Mouse (Mus musculus) heart, postnatal 10 days (tissue): ENCODE results near the gene Engase. TPM values are rescaled to one million over a fixed set of nuclear protein-coding genes. Genes with fewer than 3 reads are reported as not detected.
A peak's percentile ranks its signal among the peaks of the same experiment; 100 is the strongest.

ENCODE experiments used
- DNase-seq, 2 experiments: peaks; one replicate each; pipeline ENCODE4 v3.0.0; 2021
- intact Hi-C: fragments of 180-260 bp; cut with DNase I; formaldehyde crosslinking; loops from one replicate; pipeline ENCODE4 v1.15.1; 2025
- total RNA-seq, 2 experiments: library from RNA; stranded (reverse); gene quantifications; 2 replicates each; pipeline ENCODE4 v1.2.3; 2021

The Engase gene
- total RNA-seq, 2 experiments from 2014 or later = 6.6 to 7.1 TPM

DNA sequence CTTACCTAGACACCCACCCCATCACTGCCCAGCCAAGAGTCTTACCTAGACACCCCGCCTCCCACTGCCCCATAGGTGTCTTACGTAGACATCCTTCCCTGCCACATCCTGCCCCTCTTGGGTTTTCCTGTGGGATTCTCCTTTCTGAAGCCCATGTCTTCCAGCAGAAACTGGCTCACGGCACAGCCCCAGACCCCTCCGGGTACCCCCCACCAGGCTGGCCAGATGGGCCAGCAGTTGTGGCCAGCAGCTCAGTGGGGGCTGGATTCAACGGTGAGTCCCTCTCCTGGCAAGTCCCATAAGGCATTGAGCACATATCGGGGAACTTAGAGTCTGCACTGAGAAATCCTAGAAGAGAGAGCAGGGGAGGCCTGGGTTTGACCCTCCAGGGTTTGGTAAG, 9.7 kb downstream of the Engase start:
- intact Hi-C loops = no loop called here
- no peak for DNase-seq

DNA sequence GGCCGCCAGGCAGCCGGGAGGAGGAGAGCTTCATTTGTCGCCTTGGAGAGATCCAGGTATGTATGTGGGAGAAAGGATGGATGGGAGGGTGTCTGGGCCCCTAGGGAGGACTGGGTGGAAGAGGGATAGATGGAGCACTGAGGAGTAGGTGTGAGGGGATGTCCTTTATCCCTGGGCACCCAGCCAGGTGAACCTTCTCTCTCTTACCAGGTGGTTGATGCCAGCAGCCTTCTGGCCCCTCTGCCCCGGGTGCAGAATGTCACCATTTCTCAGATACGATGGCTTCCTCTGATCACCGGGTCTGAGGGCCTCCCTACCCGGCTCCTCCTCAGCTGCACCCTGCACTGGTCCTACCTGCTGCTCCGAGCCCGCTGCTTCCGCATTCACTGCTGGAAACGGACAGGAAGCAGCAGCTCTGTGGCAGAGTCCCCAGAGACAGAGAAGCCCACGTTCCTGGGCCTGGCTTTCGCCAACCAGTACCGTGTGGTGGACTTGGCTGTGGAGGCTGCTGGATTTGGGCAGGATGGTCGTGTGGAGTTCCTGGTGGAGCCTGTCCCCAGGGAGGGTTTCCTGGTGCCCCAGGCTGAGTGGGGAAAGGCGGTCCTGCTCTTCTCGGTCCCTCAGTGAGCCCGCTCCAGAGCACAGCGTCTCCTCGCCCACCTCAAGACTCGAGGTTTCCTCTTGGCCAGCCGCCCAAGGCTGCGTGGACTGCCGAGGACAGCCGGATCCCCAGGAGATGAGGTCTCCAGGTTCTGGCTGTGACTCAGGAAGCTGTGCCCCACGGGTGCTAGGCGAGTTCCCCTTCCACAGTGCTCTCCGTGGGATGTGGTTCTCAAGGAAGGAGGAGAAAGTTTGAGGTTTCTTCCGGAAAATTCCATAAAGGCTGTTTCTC, 10.5 kb downstream of the Engase start:
- no peak for DNase-seq
- intact Hi-C loops = no loop called here

DNA sequence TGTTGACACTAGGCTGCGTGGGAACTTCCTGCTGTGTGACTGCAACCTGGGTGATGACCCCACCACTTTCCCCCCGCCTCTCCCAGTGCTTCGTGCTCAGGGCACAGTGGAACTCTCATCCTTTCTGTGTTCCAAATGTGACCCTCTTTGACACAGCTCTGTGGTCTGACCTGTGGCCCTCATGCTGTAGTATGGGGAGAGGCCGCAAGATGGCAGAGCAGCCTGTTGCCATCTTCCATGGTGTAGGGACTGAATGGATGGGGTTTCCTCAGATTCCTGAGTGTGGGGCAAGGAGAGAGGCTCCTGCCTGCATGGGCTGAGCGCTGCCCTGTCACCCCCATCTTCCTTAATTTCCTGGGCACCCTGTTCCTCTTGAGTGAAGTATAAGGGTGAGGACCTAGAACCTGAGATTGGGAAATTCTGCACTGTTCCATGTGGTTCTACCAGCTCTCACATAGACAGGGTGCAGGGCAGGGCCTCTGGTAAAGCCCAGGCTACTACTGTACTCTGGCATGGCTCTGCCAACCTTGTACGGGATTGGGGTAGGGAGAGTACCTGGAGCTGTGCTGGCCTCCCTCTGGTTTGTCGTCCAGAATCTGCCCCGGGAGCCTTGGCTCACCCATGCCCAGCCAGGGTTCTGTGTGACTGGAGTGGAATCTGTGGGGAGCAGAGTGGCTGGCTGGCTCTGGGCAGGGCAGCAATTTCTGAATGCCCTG, 11.7 kb downstream of the Engase start:
- intact Hi-C loops = no loop called here

DNA sequence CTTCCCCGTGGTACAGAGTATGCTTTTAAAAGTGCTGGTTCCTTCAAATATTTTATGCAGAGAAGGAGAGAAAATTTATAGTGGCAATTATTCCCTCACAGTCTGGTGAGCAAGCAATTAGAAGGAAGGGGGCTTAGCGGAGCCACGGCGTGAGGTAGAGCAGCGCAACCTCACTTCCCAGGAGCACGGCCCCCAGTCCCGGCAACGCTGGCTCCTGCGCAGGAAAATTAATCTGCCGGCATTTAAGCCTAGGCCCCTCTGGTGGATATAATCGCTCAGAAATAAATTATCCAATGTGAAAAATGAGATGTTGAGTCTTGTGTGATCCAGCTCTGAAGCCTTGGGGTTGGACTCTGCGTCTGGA, 12.3 kb downstream of the Engase start:
- DNase-seq = no peak
- intact Hi-C loops = no loop called here

More for the DNA sequence above, 11.7 kb downstream of the Engase start:
- DNase-seq = peak in 1 of 2 experiments; percentile 36

DNA sequence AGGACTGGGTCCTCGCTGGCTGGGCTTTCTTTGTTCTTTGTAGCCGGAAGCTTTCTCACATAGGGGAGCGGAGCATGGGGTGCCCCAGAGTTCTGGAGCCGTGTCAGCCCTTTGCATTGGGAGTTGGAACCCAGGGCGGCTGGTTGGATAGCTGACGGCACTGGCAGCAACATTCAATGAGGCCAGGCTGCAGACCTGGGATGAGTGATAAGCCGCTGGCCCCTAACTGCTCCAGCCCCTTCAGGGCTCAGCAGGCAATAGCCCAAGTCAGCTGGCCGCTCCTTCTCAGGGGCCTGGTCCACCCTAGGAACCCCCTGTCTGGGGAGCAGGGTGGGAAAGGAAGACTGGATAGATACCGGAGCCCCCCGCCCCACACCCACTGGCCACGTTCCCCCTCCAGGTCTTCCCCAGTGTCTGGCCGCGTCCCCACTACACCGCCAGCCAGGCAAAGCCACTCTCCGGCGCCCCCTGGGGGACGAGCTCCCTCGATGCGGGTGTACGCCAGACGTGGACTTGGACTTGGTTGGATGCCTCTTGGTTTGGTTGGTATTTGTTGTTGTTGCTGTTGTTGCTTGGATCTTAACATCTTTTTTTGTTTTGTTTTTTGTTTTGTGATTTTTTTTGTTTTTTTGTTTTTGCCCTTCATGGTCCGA, 14.1 kb downstream of the Engase start:
- peak; percentile 86 to 93 for DNase-seq

DNA sequence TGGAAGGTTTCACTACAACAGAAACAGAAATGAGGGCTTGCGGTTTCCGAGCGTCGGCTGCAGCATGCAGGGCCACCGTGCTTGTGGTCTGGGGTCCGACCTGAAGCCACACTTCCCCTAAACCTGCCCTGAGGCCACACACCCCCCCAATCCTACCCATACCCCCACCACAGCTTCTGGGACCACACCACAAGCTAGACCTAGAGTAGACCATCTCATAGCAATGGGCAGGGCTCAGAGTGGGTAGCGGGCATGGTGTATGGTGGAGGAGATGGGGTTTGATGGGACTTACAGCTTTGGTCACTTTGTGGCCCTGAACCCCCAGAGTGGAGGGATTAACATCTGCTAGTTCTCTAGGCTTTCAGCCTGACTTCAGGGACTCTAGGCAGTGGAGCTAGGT, 14.6 kb downstream of the Engase start:
- intact Hi-C loops = loop anchor here (1.0 kb wide), 2 partner anchors 45 to 68 kb away; no protein-coding TSS in a partner anchor
- no peak for DNase-seq

More for the DNA sequence above, 14.1 kb downstream of the Engase start:
- intact Hi-C loops = loop anchor here (1.0 kb wide), 2 partner anchors 44 to 67 kb away; no protein-coding TSS in a partner anchor

DNA sequence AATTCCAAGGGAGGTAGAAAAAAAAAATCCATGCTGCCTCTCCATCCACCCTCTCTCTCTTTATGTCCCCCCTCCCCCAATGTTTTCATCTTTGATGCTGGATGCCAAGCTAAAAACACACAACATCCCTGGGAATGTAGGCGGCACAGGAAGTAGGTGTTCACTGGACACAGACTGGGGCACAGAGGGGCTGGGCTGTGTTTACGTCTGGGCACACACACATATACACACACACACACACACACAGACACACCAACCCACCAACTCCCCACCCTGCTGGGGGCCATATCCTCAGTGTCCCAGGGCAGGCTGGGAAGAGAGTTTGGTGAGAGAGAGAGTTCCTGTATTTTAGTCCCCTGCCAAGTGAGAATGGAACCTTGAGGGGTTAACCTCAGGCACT, 16.8 kb downstream of the Engase start:
- intact Hi-C loops = no loop called here
- no peak for DNase-seq

DNA sequence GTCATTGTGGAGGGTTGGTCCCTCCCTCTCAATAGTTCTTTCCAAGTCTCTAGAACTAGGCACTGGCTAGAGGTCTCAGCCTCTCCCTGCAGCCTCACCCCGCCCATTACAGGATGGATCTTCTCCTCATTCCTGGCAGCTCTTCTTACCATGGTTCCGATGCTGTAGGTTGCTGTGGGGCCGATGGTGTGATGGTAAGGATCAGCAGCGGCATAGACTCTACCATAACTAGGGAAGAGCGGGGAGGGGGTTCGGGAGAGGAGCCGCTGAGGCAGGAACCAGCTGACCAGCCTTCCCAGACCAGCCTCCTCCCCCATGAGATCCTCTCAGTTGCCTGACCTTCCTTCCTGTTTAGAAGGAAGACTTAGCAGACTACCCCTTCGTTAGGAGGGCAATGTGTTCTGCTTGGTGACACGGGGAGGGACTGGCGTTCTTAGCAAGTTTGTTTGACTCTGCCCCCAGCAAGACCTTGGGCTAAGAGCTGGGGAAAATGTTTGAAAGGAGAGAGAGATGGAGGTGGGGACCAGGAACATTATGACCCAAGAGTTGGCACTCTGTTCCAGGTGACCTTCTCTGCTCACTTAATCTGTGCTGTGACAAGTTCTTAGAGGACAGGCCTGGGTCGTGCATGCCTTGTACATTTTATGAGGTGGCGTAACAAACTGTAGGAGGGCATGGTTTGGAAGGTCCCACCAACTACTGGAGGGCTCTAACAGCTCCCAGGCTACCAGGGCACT, 17.5 kb downstream of the Engase start:
- intact Hi-C loops = no loop called here
- DNase-seq = no peak

DNA sequence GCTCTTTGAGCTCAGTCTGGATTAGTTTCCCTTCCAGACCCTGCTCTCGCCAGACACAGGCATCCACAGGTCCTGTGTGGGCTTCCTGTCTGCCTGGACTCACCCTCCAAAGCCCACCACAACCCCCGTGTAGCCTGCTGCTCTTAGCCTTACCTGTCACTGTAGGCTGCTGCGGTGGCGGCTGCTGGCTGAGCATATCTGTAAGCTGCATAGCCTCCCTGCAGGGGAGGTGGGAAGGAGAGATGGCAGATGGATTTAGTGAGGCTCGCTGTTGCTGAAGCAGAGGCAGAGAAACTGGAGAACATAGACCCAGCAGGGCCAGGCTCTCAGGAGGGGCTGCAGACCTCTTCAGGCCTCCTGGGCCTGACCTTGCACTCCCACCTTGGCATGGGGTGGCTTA, 18.4 kb downstream of the Engase start:
- intact Hi-C loops = no loop called here
- no peak for DNase-seq

DNA sequence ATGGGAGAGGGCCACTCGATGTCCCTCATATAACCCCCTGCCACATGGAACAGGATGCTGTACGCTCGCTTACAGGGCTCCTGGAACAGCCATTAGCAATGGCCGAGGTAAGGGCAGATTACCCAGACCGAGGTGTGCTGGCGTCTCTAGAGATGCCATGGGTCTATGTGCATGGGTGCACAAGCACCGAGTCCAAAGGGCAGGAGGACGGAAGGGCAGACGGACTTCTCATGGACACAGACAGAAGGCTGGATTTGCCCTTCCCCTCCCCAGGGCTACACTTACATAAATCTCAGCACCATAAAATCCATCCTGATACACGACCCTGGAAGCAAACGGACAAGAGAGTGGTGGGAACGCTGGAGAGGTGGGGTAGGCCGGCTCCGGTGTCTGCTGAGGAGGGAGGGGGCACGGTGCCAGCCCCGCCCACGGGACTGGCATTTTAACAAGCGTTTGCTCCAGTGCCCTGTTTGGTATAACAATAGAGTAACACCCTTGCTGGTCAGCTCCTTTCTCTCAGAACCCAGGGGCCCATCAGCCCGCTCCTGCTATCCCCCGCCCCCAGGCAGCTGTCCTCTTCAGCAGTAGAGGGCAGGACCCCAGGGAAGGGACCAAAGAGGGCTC, 19.5 kb downstream of the Engase start:
- DNase-seq = no peak
- intact Hi-C loops = no loop called here

DNA sequence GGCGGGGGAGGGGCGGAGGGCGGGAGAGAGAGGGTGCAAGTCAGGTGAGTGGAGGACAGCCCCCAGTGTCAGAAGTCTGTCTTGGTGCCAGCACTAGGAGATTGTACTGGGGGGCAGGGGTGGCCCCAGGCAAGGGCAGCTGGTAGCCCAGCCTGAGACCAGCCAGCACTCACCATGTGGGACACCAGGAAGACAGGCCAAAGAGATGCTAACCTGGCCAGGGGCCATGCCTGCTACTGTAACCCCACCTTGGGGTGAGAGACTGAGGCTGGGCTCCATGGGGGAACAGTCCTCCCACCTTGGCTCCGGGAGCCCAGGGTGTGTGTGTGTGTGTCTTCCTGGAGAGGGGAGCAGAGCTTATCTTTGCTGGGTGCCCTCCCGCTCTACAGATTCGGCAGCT, 26.4 kb downstream of the Engase start:
- DNase-seq = no peak
- intact Hi-C loops = no loop called here

DNA sequence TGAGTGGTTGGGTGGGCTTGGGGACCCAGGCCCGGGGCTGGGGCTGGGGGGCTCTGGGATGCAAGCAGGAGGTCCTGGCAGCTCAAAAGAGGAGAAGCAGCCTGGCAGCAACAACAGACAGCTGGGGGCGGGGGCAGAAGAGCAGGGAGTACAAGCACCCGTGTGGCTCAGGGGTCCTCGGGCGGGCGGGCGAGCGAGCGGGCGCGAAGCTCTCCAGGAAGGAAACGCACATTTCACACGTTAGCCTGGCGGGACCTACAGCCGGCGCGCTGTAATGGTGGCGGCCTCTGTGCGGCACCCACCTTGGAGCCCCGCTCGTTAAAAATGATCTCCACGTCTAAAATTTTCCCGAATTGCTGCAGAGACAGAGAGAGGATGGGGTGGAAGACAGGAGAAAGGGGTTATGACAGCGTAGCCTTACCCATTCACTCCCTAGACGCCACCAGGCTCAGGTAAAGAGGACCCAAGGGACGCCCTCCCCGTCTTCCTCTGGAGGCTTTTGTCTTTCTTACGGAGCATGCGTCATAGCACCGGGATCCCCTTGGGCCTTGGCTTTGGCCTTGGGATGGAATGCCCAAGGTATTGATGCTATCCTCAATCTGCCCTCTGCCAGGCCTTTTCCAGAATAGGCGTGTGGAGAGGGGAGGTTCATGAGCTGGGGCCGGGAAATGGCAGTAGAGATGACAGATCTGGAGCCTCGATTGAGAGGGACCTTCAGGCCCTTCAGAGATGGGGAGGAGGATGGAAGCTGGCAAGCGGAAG, 27.0 kb downstream of the Engase start:
- intact Hi-C loops = no loop called here
- DNase-seq = no peak

DNA sequence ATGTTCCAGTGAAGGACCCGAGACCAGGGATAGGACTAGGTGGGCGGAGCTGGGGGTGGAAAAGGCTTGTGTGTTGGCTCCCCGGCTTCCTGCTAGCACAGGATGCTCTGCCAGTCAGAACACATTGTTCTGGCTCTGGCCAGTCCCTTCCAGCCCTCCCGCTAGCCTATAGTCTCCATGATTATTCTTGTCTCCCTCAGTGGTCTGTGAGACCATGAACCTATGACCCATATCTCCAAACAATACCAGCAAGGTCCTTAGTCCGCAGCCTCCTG, 27.5 kb downstream of the Engase start:
- intact Hi-C loops = no loop called here
- DNase-seq = no peak

DNA sequence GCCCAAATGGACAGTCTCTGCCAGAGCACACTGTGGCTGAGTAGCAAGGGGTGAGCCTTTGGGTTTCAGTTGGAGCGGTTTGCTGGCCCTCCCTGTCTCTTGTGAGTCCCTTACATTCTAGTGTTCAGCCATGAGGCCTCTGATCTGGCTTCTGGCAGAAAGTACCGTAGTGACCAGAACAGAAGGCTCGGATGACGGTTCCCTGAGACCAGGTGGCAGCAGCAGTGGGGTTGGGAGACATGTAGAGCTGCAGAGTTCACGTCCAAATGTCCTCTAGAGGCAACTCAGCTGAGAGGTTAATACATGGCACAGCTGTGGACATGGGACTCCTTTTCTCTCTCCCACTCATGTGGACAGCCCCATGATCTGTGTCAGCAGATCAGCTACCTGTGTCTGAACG, 30.5 kb downstream of the Engase start:
- no peak for DNase-seq
- intact Hi-C loops = loop anchor here (5.0 kb wide), 1 partner anchor 60 kb away; no protein-coding TSS in a partner anchor

DNA sequence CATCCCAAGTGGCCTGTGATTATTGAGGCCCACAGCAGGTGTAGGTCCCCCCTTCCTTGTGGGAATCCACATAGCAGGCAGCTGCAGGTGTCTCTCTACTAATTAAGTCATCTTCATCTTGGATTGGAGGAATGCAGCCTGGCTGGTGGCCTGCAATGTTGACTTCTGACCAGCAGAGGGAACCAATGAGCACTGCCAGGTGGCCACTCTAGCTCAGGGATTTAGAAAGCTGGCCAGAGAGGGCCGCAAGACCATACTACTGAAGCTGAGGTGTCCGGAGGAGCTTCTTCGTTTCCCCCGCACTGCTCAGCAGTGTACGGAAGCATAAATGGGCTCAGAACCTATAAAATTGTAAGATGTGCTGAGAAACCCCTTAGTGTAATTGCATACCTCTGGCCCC, 31.3 kb downstream of the Engase start:
- intact Hi-C loops = loop anchor here (2.0 to 5.0 kb wide), 2 partner anchors 61 to 233 kb away; no protein-coding TSS in a partner anchor
- DNase-seq = peak; percentile 80 to 85

DNA sequence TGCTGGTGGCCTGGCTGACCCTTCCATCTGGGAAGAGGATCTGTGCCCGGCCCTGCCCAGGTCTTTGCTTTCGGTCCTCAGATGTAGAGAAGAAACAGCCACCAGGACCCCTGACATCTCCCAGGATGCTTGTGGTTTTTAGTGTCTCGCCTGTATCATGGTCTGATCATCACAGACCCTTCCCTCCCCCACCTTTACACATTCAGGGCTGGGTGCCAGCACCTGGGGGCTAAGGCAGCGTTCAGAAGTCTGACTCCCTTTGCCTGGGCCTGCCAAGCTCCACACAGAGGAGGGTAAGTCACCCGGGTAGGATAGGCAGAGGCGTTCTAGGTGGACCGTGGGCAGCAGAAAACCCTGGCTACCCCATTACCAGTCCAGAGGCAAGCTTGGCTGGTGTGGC, 31.7 kb downstream of the Engase start:
- intact Hi-C loops = loop anchor here (2.0 to 5.0 kb wide), 2 partner anchors 61 to 232 kb away; no protein-coding TSS in a partner anchor
- no peak for DNase-seq

DNA sequence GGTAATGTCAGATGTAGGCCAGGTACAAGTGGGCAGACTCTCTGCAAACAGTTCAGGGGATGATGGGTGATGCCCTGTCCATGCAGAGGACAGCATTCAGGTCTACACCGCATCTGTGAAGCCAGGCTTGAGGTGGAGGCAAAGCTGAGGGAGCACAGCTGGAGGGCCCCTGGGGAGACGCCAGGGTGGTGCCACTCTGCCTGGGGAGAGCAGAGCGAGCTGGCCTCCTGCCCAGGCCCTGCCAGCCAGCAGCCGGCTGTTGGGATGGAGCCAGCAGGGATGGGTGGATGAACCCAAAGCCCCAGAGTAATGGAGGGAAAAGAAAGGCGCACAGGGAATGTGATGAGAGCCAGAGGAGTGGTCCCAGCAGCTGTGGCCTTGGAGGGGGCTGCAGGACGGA, 35.2 kb downstream of the Engase start:
- intact Hi-C loops = no loop called here
- peak; percentile 48 to 63 for DNase-seq

DNA sequence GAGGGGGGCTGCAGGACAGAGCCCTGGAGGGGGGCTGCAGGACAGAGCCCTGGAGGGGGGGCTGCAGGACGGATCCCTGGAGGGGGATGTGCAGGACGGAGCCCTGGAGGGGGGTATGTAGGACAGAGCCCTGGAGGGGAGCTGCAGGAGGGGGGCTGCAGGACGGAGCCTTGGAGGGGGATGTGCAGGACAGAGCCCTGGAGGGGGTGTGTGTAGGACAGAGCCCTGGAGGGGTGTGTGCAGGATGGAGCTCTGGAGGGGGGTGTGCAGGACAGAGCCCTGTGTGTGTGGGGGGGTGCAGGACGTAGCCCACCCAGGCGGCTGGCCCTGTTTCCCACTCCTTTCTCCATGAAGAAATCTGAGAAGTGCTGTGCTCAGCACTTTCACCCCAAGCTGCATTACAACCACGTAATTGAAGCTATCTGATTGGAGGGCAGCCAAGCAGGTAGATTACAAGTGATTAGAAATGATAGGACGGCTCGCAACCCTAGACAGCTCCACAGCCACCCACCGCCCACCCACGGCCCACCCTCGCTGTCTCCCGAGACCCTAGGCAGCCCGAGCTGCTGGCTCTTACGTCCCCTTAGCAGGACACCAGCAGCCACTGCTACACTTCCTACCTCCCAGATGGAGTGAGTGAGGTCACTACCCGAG, 35.8 kb downstream of the Engase start:
- intact Hi-C loops = no loop called here
- no peak for DNase-seq

DNA sequence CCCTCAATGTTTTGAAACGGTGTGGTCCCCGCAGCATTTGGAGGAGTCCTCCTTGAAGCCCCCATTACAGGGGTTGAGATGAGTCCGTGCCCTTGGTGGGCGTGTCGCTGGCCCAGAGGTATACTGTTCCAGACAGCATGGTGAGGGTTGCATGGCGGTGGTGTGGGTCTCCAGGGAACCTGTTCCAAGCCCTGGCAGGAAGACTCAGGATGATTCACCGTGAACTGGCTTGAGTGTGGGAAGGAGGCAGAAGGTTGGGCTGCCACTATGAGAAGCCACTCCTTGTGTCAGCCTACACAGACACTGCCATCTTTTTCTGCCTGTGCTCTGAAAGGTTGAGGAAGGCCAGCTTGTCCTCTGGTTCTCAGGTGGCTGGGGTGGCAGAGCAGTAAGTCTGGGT, 41.3 kb downstream of the Engase start:
- DNase-seq = no peak
- intact Hi-C loops = no loop called here
